Mouse (Mus musculus) layer of hippocampus, adult 11-12 months (tissue): Measurements from ENCODE around the gene Megf11.

Source experiments
- DNase-seq: peaks from one replicate; pipeline ENCODE4 v3.0.0; 2022; ENCODE audit warnings: low spot score

Megf11 gene

DNA sequence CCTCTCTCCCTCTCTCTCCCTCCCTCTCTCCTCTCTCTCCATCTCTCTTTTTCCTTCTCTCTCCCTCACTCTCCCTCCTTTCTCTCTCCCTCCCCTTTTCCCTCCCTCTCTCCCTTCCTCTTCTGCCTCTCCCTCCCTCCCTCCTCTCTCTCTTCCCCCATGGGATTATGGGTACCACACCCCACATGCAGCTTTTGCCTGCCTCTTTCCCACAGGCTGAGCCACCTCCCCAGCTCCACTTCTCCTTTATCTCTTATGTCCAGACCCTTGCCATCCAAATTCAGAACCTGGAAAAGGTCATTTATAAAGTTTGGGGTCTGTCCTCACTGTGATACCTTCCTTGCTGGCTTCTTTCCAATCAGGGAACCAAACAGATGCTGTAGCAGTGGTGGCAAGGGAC is 180.5 kb downstream of the Megf11 start:
- DNase-seq: no peak

DNA sequence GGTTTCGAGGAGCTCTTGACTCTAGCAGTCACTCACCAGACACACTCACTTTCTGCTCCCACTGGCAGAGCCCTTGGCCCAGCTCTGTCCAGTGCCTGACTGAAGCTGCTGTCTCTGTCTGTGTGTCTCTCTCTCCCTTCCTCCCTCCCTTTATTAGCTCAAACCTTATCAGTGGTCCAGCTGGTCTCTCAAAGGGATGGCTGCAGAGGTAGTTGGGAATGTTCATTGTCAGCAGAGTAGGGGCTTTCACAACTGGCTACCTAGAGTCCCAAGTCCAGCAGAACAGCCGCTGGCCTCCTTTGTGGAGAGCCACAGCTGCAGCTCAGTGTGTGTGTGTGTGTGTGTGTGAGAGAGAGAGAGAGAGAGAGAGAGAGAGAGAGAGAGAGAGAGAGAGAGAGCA is 180.9 kb downstream of the Megf11 start:
- DNase-seq: no peak

DNA sequence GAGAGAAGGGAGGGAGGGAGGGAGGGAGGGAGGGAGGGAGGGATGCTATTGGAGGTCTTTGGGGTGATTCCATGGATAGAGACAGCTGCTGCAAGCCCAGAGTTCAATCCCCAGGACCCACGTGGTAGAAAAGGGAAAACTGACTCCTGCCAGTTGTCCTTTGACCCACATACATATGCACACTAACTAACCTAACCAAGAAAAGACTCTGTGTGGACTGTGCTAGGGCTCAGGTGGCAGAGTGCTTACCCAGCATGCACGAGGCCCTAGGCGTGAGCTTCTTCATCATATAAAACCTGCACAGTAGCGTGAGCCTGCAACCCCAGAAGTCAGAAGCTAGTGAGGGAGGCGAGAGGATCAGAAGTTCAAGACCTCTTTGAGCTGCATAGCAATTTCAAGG is 182.1 kb downstream of the Megf11 start:
- no peak for DNase-seq

DNA sequence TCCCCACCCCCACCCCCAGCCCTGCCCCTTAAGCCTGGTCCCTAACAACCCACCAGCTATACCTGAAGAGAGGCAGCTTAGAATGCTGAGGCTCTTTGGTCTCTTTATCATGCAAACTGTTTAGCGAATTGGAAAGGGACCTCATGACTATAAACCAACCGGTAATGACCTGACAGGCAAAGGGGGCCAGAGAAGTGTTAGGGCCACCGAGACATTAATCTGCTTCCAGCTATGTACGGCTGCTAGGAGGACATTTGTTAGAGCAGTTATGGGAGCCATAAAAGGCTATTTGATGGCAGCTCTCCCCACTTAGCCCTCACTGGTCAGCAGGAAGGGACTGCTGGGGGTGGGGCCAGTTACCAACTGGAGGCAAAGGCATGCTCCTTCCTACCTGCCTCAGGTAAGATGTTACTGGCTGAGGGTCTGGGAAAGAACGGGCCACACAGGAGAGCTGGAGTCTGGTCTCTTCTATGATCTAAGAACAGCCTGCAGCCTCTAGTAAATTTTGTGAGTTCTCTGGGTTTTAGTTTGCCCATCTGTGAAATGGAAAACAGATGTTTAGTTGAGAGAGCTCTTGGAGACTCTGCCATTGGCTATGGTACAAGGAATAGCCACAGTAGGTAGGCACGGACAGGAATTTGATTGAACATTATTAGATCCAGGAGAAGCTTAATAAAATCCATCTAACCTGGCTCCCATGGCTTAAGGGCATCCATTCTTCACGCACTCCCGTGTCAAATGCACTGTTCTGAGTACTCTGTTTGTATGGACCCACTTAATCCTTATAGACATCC is 183.2 kb downstream of the Megf11 start:
- DNase-seq: no peak

DNA sequence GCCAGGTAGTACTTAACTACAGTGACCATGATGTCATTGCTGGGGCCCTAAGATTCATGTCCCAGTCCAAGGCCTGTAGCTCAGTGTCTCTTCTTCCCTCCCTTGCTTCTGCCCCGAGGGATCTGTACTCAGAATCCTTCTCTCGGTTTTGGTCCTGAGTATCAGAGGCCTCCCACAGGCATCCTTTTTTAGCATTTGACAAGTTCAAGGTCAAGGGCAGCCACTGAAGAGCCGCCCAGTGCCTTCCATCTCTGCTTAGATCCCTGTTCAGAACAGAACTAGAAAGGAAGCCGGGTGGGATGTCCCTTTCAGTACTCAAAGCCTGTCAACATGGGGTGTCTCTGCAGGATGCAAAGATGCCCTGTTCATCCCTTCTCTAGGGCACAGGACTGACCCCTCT is 185.0 kb downstream of the Megf11 start:
- no peak for DNase-seq

DNA sequence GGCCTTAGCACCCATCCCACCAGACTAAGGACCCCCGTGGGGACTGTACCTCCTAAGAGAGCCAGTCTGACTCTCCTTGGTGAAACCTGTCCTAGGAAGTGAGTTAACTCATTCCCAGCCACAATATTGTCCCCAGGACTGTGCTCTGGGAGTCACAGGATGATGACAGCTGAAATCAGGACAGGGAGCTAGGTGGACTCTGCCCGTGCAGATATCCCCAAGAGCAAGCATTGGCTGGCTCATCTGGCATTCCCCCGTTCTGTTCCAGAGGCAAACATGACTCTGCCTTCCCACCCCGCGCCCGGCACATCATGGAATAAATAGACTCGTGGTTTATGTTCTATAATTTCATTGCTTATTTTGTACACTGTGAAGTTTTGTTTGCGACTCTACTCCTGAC is 185.7 kb downstream of the Megf11 start:
- no peak for DNase-seq

DNA sequence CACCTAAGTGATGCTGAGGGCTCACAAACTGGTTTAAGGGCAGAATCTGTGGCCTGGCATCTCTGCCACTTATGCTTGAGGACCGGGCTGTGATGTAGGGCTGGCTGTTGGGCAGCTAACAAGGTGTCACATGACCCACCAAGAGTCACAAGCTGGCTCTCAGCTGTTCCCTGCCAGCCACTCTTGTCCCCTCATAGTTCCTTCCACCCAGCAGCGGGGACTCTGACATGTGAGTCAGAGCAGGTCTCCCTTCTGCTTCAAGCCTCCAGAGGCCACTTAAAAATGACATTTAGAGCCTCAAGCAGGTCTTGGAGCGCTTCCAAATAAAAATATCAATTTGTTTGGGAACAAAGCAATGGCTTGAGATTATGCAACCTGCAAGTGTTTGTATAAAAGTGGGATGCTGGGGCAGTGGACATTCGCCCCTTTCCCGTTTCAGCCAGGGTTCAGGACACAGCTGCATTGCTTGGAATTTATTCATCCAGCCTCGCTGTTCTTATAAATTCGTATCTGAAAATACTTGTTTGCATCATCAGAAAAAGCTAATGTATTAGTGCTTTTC is 187.3 kb downstream of the Megf11 start:
- DNase-seq: no peak

DNA sequence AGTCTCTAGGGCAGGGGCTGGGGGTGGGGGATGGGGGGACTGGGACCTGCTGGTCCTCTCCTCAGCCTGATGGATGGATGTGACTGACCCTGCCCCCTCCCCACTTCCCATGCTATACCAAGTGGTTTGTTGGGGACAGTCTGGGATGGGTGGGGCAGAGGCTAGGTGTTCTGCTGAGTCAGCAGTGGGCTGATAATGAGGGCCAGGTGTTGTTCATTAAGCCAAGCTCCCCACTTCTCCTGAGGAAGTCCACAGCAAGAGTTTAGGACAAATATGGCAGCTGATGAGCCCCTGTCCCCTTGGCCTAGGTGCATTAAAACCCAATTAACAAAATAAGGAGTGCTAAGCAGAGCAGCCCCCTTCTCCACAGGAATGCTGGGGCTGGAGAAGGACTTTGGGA is 190.2 kb downstream of the Megf11 start:
- DNase-seq: no peak

DNA sequence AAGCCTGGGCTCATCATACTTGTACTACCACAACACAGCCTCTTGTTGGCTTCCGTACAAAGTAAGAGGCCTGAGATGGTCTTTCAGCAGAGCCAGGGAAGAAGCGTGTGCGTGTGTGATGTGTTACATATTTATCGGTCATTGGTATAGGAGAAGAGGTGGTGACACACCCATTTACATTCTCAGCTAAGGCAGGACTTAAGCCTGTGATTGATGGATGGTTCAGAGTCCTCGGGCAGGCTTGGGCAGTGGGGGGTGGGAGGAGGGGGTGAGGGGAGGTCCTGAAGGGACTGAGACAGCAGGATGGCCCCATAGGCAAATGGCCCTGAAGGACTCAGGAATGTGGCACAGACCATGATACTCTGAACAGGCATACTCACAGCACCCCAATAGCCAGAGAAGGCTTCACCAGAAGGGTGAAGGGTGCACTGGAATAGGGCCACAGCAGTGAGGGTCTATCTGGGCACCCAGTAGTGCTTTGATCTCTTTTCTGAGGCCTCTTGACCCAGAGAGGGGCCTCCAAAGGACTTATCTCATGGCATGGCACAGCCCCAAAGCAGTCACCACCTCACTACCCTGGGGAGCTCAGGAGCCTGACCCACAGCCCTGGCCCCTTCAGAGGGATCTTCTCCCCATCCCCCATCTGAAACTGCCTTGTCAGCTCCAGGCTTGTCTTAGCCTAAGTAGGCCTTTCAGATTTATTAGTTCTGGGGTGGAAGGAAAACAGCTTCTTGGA is 190.9 kb downstream of the Megf11 start:
- DNase-seq: no peak

DNA sequence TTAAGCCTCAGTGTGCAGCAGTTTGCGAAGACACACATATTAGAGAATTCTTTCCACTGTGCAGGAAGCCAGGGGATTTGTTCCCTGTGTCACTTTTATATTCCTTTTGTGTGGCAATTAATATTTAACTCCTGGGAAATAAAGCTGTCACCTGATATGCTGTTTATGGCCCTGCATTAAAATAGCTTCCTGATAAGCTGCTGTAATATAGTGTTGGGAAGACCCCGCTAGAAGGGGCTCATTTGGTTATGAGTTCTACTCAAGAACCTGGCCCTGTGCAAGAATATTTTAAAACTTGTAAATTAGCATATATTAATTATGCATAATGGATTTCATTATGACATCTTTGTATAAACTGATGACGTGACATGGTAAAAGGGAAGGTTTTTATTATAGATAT is 191.7 kb downstream of the Megf11 start:
- DNase-seq: no peak

DNA sequence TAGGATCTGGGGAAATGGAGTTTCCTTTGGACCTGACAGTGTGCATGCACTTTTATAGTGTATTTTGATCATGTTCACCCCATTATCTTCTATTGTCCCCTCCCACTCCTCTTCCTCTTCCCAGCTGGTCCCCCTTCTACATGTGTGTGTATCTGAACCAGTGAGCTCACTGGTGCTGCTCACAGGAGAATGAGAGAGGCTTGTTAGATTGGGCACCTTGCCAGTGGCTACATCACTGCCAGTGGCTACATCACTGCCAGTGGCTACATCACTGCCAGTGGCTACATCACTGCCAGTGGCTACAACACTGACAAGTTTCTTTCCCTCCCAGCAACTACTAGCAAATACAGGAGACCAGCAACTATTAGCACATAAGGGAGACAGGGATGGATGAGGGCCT is 192.6 kb downstream of the Megf11 start:
- no peak for DNase-seq

DNA sequence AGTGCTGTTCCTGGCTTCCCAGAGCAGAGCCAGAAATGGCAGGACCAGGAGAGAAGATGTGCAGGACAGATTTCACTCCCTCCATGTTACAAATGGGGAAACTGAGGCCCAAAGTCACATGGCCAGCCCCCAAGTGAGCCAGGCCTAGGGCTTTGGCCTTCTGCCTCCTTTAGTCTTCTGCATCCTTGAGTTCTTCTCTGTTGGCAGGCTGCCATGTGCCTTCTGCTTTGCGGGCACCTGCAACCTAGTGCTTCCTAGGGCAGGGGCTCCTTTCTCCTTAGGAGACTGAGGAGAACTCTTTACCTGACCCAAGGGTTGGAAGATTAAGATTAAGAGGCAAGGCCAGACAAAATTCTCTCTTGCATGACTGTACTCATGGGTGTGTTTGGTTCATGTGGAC is 193.9 kb downstream of the Megf11 start:
- no peak for DNase-seq

DNA sequence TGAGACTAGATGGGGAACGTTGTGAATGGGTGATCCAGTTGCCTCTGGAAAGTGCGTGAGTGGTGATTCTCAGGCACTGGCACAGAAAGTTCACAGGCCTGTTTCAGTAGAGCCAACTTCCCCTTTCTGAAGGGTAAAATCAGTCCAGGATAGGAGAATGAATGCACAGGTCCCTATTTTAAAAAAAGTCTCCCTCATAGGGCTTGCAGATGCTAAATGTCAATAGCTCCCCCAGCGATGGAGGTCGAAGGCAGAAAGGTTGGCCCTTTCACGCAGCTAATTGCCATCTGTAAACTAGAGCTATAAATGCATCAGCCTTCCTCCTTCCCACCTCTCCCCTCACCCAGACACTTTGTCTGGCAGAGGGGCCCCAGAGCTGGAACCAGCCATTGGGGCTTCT is 200.9 kb downstream of the Megf11 start:
- DNase-seq: no peak

DNA sequence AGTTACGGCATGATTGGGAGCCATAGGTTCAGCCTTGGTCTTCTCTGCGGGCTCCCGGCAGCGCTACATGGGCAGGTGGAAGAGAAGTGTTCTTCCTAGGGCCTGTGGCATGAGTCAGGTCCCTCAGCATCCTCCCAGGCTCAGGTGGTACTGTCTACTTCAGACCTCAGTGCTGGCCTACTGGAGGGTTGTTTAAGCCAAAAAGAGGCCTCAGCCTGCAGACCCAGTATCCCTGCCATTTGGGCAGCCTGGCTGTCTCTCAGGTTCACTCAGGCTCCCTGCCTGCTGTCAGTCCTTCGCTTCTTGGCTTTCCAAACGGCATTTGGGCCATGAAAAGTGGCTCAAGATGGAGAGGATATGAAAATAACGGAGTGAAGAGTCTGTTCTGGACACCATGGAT is 202.6 kb downstream of the Megf11 start:
- DNase-seq: no peak

DNA sequence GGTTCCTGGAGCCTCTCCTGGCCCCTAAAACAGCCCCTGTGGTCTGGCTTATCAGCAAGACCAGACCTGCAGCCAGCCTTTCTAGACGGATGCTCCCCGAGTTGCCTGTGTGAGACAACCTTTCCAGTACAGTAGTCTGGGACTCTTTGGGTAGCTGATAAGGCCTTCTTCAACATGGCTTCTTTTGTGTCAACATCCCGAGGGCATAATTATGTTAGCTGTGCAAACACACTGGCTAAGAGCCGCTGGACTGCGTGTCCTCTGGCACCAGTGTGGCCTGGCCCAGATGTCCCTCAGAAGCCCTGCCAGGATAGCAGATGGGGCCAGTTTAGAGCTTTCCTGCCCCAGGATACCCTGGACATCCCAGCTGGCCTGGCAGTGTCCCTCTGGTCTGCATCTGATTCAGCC is 205.2 kb downstream of the Megf11 start:
- DNase-seq: peak; percentile 56

DNA sequence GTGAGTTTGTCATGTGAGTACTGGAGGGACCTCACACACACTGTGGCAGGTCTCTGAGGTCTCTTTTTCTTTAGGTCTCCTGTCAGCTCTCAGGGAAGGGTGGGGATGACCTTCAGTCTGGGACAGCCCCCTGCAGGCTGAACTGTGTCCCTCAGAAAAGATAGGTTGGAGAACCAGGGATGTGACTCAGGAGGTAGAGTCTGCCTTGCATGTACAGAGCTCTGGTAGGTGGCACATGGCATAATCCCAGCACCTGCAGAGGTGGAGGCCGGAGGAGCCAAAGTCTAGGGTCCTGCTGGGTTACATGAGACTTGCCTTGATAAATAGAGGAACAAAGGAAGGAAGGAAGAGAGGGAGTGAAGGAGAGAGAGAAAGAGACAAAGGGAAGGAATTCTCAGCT is 206.0 kb downstream of the Megf11 start:
- no peak for DNase-seq

DNA sequence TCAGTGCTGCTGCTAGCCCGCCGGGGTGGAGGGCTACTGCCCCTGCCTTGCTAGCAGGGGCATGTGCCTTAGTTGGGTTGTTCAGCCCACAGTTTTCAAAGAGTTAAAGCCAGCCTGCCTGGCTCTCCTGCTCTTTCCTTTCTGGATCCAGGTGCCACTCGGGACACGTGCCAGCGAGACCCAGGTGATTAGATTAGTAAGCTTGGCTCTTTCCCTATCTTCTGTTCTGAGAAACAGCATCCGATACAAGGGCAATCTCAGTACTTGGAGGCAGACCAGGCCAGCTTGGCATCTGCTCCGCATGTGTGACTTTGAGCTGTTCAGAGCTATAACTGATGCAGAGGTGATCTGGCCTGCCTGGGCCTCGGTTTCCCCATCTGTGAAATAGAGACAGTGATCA is 209.0 kb downstream of the Megf11 start:
- no peak for DNase-seq

DNA sequence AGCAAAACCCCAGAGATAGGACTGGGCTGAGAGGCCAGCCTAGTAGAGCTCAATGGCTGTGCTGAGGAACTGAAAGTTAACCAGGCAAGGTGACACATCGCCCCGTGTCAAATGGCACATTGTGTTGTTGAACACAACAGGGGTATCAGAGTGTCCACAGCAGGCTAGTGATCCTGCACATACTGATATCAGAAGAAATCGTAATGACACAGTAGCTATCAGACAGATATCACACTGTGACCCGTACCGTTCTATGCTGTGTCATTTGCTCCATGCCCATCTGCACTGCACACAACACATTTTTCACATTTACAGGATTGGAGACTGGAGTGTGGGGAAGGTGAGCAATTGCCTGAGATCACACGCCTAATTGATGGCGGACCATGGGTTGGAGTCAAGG is 213.0 kb downstream of the Megf11 start:
- no peak for DNase-seq

DNA sequence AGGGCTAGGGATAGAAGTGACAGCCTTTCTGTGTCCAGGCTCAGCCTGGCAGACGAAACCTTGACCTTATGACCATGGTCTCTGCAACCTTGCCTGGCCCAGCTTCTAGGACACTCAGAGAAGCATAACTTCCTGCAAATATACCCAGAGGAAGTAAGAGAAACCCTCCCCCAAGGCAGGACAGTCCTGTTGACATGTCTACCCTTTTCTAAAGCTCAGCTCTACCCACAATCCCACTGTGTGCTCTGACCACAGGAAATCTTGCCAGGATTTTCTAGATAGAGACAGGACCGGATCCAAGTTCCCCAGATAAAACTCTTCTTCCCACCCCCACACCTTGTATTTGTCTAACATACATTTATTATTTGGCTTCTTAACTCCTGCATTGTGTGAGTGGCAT is 215.3 kb downstream of the Megf11 start:
- DNase-seq: no peak

DNA sequence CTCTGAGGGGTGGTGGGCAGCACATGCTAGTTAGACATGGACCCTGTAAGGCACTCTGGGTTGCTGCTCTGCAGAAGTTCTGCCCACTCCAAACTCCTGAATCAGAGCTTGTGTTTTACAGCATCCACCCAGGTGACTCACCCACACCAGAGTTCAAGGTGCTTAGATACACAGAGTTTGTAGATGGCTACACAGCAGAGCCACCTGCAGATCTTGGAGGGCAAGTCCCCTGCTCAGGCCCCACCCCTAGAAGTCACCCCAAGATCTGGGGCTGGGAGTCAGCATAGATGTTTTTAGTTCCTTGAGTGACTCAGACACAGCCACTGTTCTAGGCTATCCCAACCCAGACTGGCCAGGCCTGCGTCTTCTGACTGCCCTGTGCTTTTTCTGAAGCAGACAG is 217.5 kb downstream of the Megf11 start:
- no peak for DNase-seq

DNA sequence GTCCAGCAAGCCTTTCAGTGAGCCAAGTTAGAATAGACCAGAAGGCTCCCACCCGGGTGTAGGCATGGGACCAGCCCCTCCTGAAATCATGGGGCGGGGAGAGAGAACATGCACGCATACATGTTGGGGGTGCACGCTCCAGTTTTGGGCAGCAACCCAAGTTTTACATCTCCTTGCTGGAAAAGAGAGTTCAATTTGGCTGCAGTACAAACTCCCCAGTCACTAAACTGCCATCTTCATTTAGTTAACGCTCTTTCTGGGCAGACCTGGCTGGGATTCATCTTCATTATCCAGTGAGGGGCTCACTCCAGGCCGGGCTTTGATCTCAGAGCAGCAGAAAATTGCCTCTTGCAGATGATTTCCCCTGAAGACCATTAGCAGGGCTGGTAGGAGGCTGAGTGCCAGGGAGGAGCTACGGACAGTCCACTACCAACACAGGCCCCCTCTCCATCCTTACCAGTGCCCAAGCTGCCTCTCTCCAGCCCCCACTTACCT is 218.8 kb downstream of the Megf11 start:
- no peak for DNase-seq

DNA sequence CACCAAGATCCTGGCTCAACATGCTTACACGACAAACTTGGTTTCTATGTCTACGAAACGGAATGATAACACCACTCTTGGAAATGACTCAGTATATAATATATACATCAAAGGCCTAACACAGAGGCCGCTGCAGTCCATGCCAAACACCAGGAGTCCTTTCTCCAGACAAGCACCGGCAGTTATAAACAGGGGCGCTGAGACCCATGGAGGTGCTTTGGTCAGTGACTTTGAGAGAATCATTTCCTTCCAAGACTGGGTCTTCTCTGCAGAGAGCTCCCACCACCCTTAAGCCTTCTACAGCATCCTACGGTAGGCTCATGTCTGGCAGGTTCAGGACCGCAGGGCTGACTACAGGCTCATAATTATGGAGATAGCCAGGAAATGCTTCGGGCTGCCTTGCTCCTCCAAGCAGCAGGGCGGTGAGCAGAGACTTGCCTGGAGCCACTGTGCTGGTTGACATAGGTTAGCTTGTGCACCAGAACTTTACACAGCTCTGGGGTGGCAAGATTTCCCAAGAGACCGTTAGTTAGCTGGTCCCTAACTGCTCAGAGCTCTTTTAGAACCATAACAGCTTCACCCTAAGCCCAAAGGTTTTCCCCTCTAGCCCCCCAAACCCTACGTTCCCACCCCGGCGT is 219.8 kb downstream of the Megf11 start:
- DNase-seq: no peak
